Comparison of ENCODE assay signal across 13 mouse cellular contexts in genomic region chr9:88273304-88273703, GRCm38 (mm10). TPM values are rescaled to one million over a fixed set of nuclear protein-coding genes. Genes with fewer than 3 reads are reported as not detected.
A peak's percentile ranks its signal among the peaks of the same experiment; 100 is the strongest.
DNase-seq lines count a peak whose midpoint lies in the region; ATAC-seq lines count a peak whose summit lies in the region.
"Had no signal": no experiment of that assay in that cellular context is flagged by ENCODE, and none has a peak within 500 bp of the region (broad histone marks: within the 10 kb centered on the region; RNA-seq: fewer than 3 reads in every experiment).

No protein-coding gene starts in this region.

- no peaks in the 10 kb centered on the region for H3K36me3 ChIP-seq in embryonic facial prominence, embryonic 13.5 days
- H3K36me3 ChIP-seq in embryonic facial prominence, embryonic 10.5 days (replicated peaks): no peaks in the 10 kb centered on the region
- no peaks in the 10 kb centered on the region for H3K36me3 ChIP-seq in limb, embryonic 10.5 days
- no peaks in the 10 kb centered on the region for H3K36me3 ChIP-seq in hindbrain, embryonic 13.5 days
- H3K36me3 ChIP-seq in midbrain, embryonic 13.5 days: no peaks in the 10 kb centered on the region
- H3K36me3 ChIP-seq: forebrain, embryonic 10.5 days had no signal

- 74% methylated on average over 4 of the region's 4 CpGs for WGBS in embryonic facial prominence, embryonic 13.5 days
- WGBS in embryonic facial prominence, embryonic 10.5 days: 83% methylated on average over 4 of the region's 4 CpGs
- 84% methylated on average over 4 of the region's 4 CpGs for WGBS in limb, embryonic 10.5 days
- 91% methylated on average over 4 of the region's 4 CpGs for WGBS in hindbrain, embryonic 13.5 days
- 83% methylated on average over 4 of the region's 4 CpGs for WGBS in midbrain, embryonic 13.5 days

- no peak overlapping the region for H3K9ac ChIP-seq in embryonic facial prominence, embryonic 13.5 days
- no peak overlapping the region for H3K9ac ChIP-seq in hindbrain, embryonic 13.5 days
- H3K9ac ChIP-seq in midbrain, embryonic 13.5 days (replicated peaks): no peak overlapping the region

- no peaks in the 10 kb centered on the region for H3K4me1 ChIP-seq in embryonic facial prominence, embryonic 13.5 days
- no peaks in the 10 kb centered on the region for H3K4me1 ChIP-seq in embryonic facial prominence, embryonic 10.5 days
- H3K4me1 ChIP-seq in limb, embryonic 10.5 days: no peaks in the 10 kb centered on the region
- no peaks in the 10 kb centered on the region for H3K4me1 ChIP-seq in hindbrain, embryonic 13.5 days (replicated peaks)
- no peaks in the 10 kb centered on the region for H3K4me1 ChIP-seq in midbrain, embryonic 13.5 days (replicated peaks)
- H3K4me1 ChIP-seq: forebrain, embryonic 10.5 days had no signal

- no peak for ATAC-seq in embryonic facial prominence, embryonic 13.5 days (ENCODE audit: insufficient number of reproducible peaks, insufficient read depth, low FRiP score, low TSS enrichment, low read depth)
- ATAC-seq in common myeloid progenitor, adult 5-6 weeks (replicated peaks; ENCODE audit: low read depth, poor library complexity, severe bottlenecking): peak; percentile 98
- ATAC-seq in hindbrain, embryonic 13.5 days (ENCODE audit: low FRiP score): no peak
- ATAC-seq in midbrain, embryonic 13.5 days: no peak

- DNase-seq in embryonic facial prominence, embryonic 10.5 days (ENCODE audit: low spot score): no peak
- peak; percentile 47 for DNase-seq in 3T3-L1 (ENCODE audit: low read depth, low spot score)
- DNase-seq in lung, postnatal 36 days: peak; percentile 54
- no peak for DNase-seq in limb, embryonic 10.5 days (ENCODE audit: low spot score)
- DNase-seq: embryo, embryonic 11 days; gastrocnemius, adult 2 months had no signal

- H3K9me3 ChIP-seq in embryonic facial prominence, embryonic 13.5 days: no peaks in the 10 kb centered on the region
- H3K9me3 ChIP-seq in embryonic facial prominence, embryonic 10.5 days: no peaks in the 10 kb centered on the region
- H3K9me3 ChIP-seq in limb, embryonic 10.5 days (replicated peaks): no peaks in the 10 kb centered on the region
- no peaks in the 10 kb centered on the region for H3K9me3 ChIP-seq in hindbrain, embryonic 13.5 days
- H3K9me3 ChIP-seq in midbrain, embryonic 13.5 days: no peaks in the 10 kb centered on the region
- H3K9me3 ChIP-seq: forebrain, embryonic 10.5 days had no signal

- H3K4me3 ChIP-seq in embryonic facial prominence, embryonic 13.5 days: no peak overlapping the region
- H3K4me3 ChIP-seq in embryonic facial prominence, embryonic 10.5 days: no peak overlapping the region
- no peak overlapping the region for H3K4me3 ChIP-seq in limb, embryonic 10.5 days
- no peak overlapping the region for H3K4me3 ChIP-seq in hindbrain, embryonic 13.5 days
- no peak overlapping the region for H3K4me3 ChIP-seq in midbrain, embryonic 13.5 days (replicated peaks)
- H3K4me3 ChIP-seq: forebrain, embryonic 10.5 days; gastrocnemius, adult 2 months; megakaryocyte, embryonic 14.5 days had no signal

- no peak overlapping the region for H3K4me2 ChIP-seq in embryonic facial prominence, embryonic 13.5 days
- no peak overlapping the region for H3K4me2 ChIP-seq in hindbrain, embryonic 13.5 days
- no peak overlapping the region for H3K4me2 ChIP-seq in midbrain, embryonic 13.5 days (replicated peaks)
- H3K4me2 ChIP-seq: heart, embryonic 11.5 days had no signal

- H3K27me3 ChIP-seq in embryonic facial prominence, embryonic 13.5 days: no peaks in the 10 kb centered on the region
- no peaks in the 10 kb centered on the region for H3K27me3 ChIP-seq in embryonic facial prominence, embryonic 10.5 days (replicated peaks; ENCODE audit: low read depth, poor library complexity, severe bottlenecking)
- no peaks in the 10 kb centered on the region for H3K27me3 ChIP-seq in limb, embryonic 10.5 days (ENCODE audit: low read depth, poor library complexity, severe bottlenecking)
- no peaks in the 10 kb centered on the region for H3K27me3 ChIP-seq in hindbrain, embryonic 13.5 days
- H3K27me3 ChIP-seq in midbrain, embryonic 13.5 days: no peaks in the 10 kb centered on the region

- H3K27ac ChIP-seq in embryonic facial prominence, embryonic 13.5 days: 0 out of 2 replicates have a peak overlapping the region, but pooled peaks have one; percentile 1
- H3K27ac ChIP-seq in embryonic facial prominence, embryonic 10.5 days (replicated peaks): no peak overlapping the region
- no peak overlapping the region for H3K27ac ChIP-seq in limb, embryonic 10.5 days
- no peak overlapping the region for H3K27ac ChIP-seq in hindbrain, embryonic 13.5 days
- no peak overlapping the region for H3K27ac ChIP-seq in midbrain, embryonic 13.5 days
- H3K27ac ChIP-seq: forebrain, embryonic 10.5 days; gastrocnemius, adult 2 months had no signal

RNA-seq across cellular contexts. Expression of gene Nt5e, which starts 53.7 kb away (rescaled TPM):
- 5.8 and 6.7 TPM in 2 replicates for polyA plus RNA-seq in embryonic facial prominence, embryonic 13.5 days (2015; fragmentation: Nextera tagmentation; extraction: Ambion mirVana)
- 1.8 and 1.9 TPM in 2 replicates for polyA plus RNA-seq in embryonic facial prominence, embryonic 10.5 days (2016; fragmentation: Nextera tagmentation; extraction: Ambion mirVana)
- 0.05 and 1.0 TPM in 2 replicates for total RNA-seq in common myeloid progenitor, adult 5-6 weeks (2017)
- 0.97 and 1.6 TPM in 2 replicates for polyA plus RNA-seq in limb, embryonic 10.5 days (2016; fragmentation: Nextera tagmentation; extraction: Ambion mirVana)
- 0.38 and 0.71 TPM in 2 replicates for polyA plus RNA-seq in hindbrain, embryonic 13.5 days (2015; fragmentation: Nextera tagmentation; extraction: Ambion mirVana)
- polyA plus RNA-seq in midbrain, embryonic 13.5 days (2015; fragmentation: Nextera tagmentation; extraction: Ambion mirVana): 0.39 and 0.84 TPM in 2 replicates

Comparison
In these comparisons a context has a peak if more than half of its experiments do, and no peak if none do; other contexts are left out.
1. DNase-seq: peak in 3T3-L1 (single experiment) and lung, postnatal 36 days (single experiment); none in embryonic facial prominence, embryonic 10.5 days (single experiment) and limb, embryonic 10.5 days (single experiment).